Mouse (Mus musculus): ENCODE results near the gene Slc7a14. TPM values are rescaled to one million over a fixed set of nuclear protein-coding genes. Genes with fewer than 3 reads are reported as not detected.

The Slc7a14 gene
- polyA plus RNA-seq (2012; rRNA removed) = not detected in 2 replicates

GRCm38 (mm10) chr3:31309934-31310787 lies at the start of gene Slc7a14:
Slc7a14 (minus strand) TSS chr3:31310378.

Other genes starting within 250 kb of the Slc7a14 start
- gene Skil, start 215.3 kb downstream of the Slc7a14 start, polyA plus RNA-seq (2012; rRNA removed) = 5.4 and 6.8 TPM in 2 replicates
- gene Cldn11, start 160.5 kb downstream of the Slc7a14 start, polyA plus RNA-seq (2012; rRNA removed) = 0.05 and 0.12 TPM in 2 replicates